Mouse (Mus musculus) lung, postnatal 10 days (tissue): Measurements from ENCODE around the gene Acyp1.

ENCODE experiments used
- DNase-seq: peaks from one replicate; pipeline ENCODE4 v3.0.0; 2021

Gene Acyp1

DNA sequence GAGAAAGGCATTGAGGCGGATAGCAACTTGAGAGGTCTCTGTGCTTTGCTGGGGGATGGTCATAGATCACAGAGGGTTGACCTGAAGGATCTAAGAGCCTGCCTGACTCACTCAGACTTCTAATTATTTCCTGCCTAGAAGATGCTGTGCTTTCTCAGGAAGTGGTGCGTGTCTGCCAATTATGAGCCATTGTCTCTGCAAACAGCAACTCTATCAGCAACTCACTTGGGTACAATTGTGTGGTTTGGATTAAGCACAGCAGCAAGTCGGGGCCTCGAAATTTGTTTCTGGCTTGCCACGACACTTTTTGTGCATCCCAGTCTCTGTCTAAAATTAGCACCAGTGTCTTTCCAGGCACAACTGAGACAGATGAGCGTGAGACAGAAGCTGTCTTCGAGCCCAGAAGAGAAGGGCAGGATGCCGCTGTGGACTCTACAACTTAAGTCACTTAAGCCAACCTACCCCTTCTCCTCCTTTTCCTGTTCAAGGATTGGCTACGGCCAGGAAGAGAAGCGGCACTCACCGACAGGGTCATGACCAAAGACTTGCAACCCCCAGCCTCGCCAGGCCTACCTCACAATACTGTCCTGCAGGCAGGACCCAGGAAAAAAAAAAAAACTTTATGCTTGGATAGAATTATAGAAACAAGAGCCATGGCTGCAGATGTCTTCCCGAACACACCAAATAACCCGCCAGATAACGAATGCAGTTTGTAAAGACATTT, 60.2 kb downstream of the Acyp1 start:
- DNase-seq = peak; percentile 53

DNA sequence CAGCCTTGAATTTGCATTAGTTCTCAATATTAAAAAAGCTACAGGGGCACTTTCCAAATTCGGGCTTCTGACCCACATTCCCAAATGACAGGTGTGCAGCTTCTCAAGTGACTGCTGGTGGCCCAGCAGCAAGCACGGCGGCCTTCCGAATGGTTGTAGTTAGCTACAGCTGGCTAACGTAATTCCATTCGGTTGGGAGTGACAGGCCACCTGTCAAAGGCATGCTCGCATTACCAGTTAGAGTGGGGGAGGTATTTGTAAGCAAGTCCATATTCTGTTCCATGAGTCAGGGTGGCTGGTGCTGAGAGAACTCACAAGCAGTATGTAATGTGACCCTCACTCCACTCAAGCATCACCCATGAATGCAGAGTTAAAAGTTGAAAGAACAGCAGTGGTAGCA, 61.0 kb downstream of the Acyp1 start:
- no peak for DNase-seq
